Mouse (Mus musculus): ENCODE data around the gene Rgs6.

DNA sequence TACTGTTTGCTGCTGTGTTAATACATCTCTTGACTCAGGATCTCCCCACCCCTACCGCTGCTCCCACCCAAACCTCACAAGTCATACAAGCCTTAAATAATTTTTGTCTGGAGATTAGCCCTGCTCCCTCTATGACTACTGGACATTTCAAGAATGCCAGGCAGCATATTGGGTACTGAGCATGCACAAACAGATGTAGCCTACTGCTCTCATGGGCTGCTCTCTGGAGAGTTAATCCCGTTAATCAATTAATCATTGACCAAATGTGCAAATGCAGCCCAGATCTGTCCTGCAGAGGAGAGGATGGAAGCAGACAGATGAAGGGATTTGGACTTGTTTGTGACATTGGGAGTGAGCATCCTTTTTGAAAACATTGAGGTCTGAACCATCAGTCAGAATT is at the start of gene Rgs6:
- TF ChIP-seq POLR2A (IDR thresholded peaks at IDR 0.05; ENCODE audit: low read depth, low read length), result no peak
- no peak for TF ChIP-seq MYC (IDR thresholded peaks at IDR 0.05; ENCODE audit: low read depth, low read length)
- TF ChIP-seq ZMIZ1 (IDR thresholded peaks at IDR 0.05; ENCODE audit: low read depth, low read length), result no peak
- no peak for TF ChIP-seq POLR2AphosphoS2 (IDR thresholded peaks at IDR 0.05; ENCODE audit: low read depth, low read length)
- no peak for TF ChIP-seq HCFC1 (IDR thresholded peaks at IDR 0.05; ENCODE audit: low read depth, low read length)
- no peak for TF ChIP-seq EP300 (IDR thresholded peaks at IDR 0.05; ENCODE audit: low read length)
- no peak for TF ChIP-seq USF1 (IDR thresholded peaks at IDR 0.05; ENCODE audit: low read depth, low read length)
- no peak for TF ChIP-seq CTCF (conservative IDR thresholded peaks at IDR 0.05 in 1 of 2, IDR thresholded peaks at IDR 0.05 in 1 of 2; ENCODE audit: low read depth in 2 of 2, low read length in 2 of 2)
- TF ChIP-seq E2F4 (IDR thresholded peaks at IDR 0.05; ENCODE audit: insufficient replicate concordance, low read depth, low read length), result no peak
- TF ChIP-seq ZC3H11A (IDR thresholded peaks at IDR 0.05; ENCODE audit: low read depth, low read length), result no peak
- TF ChIP-seq MAFK (IDR thresholded peaks at IDR 0.05; ENCODE audit: insufficient replicate concordance, low read length), result no peak
